Mouse (Mus musculus) liver, embryonic 11.5 days (tissue): Measurements from ENCODE around the gene Prkar2b. TPM values are rescaled to one million over a fixed set of nuclear protein-coding genes. Genes with fewer than 3 reads are reported as not detected.

Experiments used
- ATAC-seq: fragments of 200-750 bp; cut with Nextera tagmentation; replicated peaks from 2 replicates; pipeline ENCODE4 v1.8.0; 2017; ENCODE audit warnings: moderate number of reproducible peaks, mild to moderate bottlenecking, moderate TSS enrichment, moderate library complexity; ENCODE audit not compliant: low FRiP score
- DNase-seq: peaks from one replicate; pipeline ENCODE4 v3.0.0-alpha.2; 2017; ENCODE audit warnings: low spot score
- H3K27ac ChIP-seq: fragments of 300-500 bp; sonication (generic); 2 replicates; pipeline ENCODE4 v1.5.1; 2014; ENCODE audit warnings: mild to moderate bottlenecking, low read depth, low read length, control low read depth
- H3K27me3 ChIP-seq: fragments of 300-500 bp; sonication (generic); replicated peaks from 2 replicates; pipeline ENCODE4 v1.6.1; 2014; ENCODE audit warnings: low read length, mixed read lengths; ENCODE audit not compliant: control insufficient read depth, insufficient read depth
- H3K36me3 ChIP-seq: fragments of 300-500 bp; sonication (generic); 2 replicates; pipeline ENCODE4 v1.6.1; 2014; ENCODE audit warnings: mild to moderate bottlenecking, low read length, moderate library complexity, mixed read lengths; ENCODE audit not compliant: control insufficient read depth, insufficient read depth
- H3K4me1 ChIP-seq: fragments of 300-500 bp; sonication (generic); replicated peaks from 2 replicates; pipeline ENCODE4 v1.6.1; 2014; ENCODE audit warnings: low read length, mixed read lengths; ENCODE audit not compliant: control insufficient read depth, insufficient read depth
- H3K4me2 ChIP-seq: fragments of 300-500 bp; sonication (generic); 2 replicates; pipeline ENCODE4 v1.6.1; 2014; ENCODE audit warnings: mild to moderate bottlenecking, control low read depth, moderate library complexity
- H3K4me3 ChIP-seq: fragments of 300-500 bp; sonication (generic); 2 replicates; pipeline ENCODE4 v1.5.1; 2014; ENCODE audit warnings: low read depth, low read length, control low read depth
- H3K9ac ChIP-seq: fragments of 300-500 bp; sonication (generic); 2 replicates; pipeline ENCODE4 v1.6.1; 2014; ENCODE audit warnings: low read depth, low read length, control low read depth
- H3K9me3 ChIP-seq: fragments of 300-500 bp; sonication (generic); 2 replicates; pipeline ENCODE4 v1.6.1; 2016; ENCODE audit warnings: low read length, inconsistent platforms, mixed read lengths; ENCODE audit not compliant: control insufficient read depth
- WGBS: fragments of 180-500 bp; shearing (Covaris S2); extraction: QIAGEN DNeasy Blood & Tissue Kit; methylation state at CpG from one replicate; pipeline ENCODE4 v1.1.7; 2014; 5-methylcytosine and 5-hydroxymethylcytosine counted together
- polyA plus RNA-seq: library from polyadenylated mRNA; unstranded; fragments of >200 nt; fragmentation: Nextera tagmentation; extraction: Ambion mirVana; gene quantifications from 2 replicates; pipeline ENCODE4 v1.2.1, GENCODE M21; 2014

The Prkar2b gene
- polyA plus RNA-seq, 1 experiment from 2014 or later: 103 TPM

- DNase-seq (peak; percentile 36), ATAC-seq (peak; percentile 80)
- Histone ChIP-seq H3K9me3 (no peaks in the 10 kb centered on the region), H3K4me1 (peaks cover 39% of the 10 kb centered on the region), H3K27me3 (no peaks in the 10 kb centered on the region), H3K4me3 (no peak overlapping the region), H3K27ac (peak overlapping the region; percentile 49; the same call in 1 of the 2 replicates), H3K4me2 (peak overlapping the region; percentile 28), H3K9ac (no peak overlapping the region), H3K36me3 (no peaks in the 10 kb centered on the region)
- WGBS: 34% methylated on average over 5 of the region's 5 CpGs
These were observed 64.2 kb downstream of the Prkar2b start for GRCm38 (mm10) chr12:31996877-31997276.

- no peak overlapping the region for H3K27ac ChIP-seq
- ATAC-seq (no peak), DNase-seq (peak; percentile 24)
- H3K36me3 ChIP-seq: no peaks in the 10 kb centered on the region; the same call in 1 of the 2 replicates
- no peaks in the 10 kb centered on the region for H3K9me3 ChIP-seq
- WGBS: 89% methylated on average over 4 of the region's 4 CpGs
- no peak overlapping the region for H3K4me2 ChIP-seq
- H3K4me3 ChIP-seq: no peak overlapping the region
- H3K27me3 ChIP-seq: no peaks in the 10 kb centered on the region
- peaks cover 7% of the 10 kb centered on the region for H3K4me1 ChIP-seq
- H3K9ac ChIP-seq: no peak overlapping the region
These were observed 70.5 kb downstream of the Prkar2b start for GRCm38 (mm10) chr12:31990575-31990974.

- DNase-seq (peak; percentile 15), ATAC-seq (0 out of 2 replicates have a peak, but pooled peaks have one; percentile 45)
- H3K4me3 ChIP-seq: no peak overlapping the region
- no peak overlapping the region for H3K4me2 ChIP-seq
- H3K9ac ChIP-seq: no peak overlapping the region
- H3K27me3 ChIP-seq: no peaks in the 10 kb centered on the region
- H3K4me1 ChIP-seq: peaks cover 7% of the 10 kb centered on the region
- no peaks in the 10 kb centered on the region; the same call in 1 of the 2 replicates for H3K36me3 ChIP-seq
- H3K9me3 ChIP-seq: no peaks in the 10 kb centered on the region
- H3K27ac ChIP-seq: no peak overlapping the region
These were observed 71.4 kb downstream of the Prkar2b start for GRCm38 (mm10) chr12:31989726-31990125.

GRCm38 (mm10) chr12:31986463-31986862, 74.6 kb downstream of the Prkar2b start:
- Histone ChIP-seq H3K4me1 (peaks cover 7% of the 10 kb centered on the region), H3K27me3 (no peaks in the 10 kb centered on the region), H3K4me3 (no peak overlapping the region), H3K36me3 (no peaks in the 10 kb centered on the region; the same call in 1 of the 2 replicates), H3K9ac (no peak overlapping the region), H3K27ac (no peak overlapping the region), H3K9me3 (no peaks in the 10 kb centered on the region), H3K4me2 (no peak overlapping the region)
- ATAC-seq (no peak), DNase-seq (peak; percentile 20)
- 74% methylated on average over 2 of the region's 2 CpGs for whole genome bisulfite sequencing

GRCm38 (mm10) chr12:31985738-31986137, 75.4 kb downstream of the Prkar2b start:
- H3K9me3 ChIP-seq: no peaks in the 10 kb centered on the region
- no peak for ATAC-seq
- H3K36me3 ChIP-seq: no peaks in the 10 kb centered on the region; the same call in 1 of the 2 replicates
- no peak overlapping the region for H3K4me3 ChIP-seq
- peak; percentile 15 for DNase-seq
- H3K27me3 ChIP-seq: no peaks in the 10 kb centered on the region
- no peak overlapping the region for H3K27ac ChIP-seq
- H3K4me1 ChIP-seq: peaks cover 7% of the 10 kb centered on the region
- no peak overlapping the region for H3K9ac ChIP-seq
- H3K4me2 ChIP-seq: no peak overlapping the region
- 88% methylated on average over 6 of the region's 6 CpGs for WGBS

- H3K4me3 ChIP-seq: no peak overlapping the region
- H3K27me3 ChIP-seq: no peaks in the 10 kb centered on the region
- no peaks in the 10 kb centered on the region for H3K9me3 ChIP-seq
- H3K4me1 ChIP-seq: no peaks in the 10 kb centered on the region; the same call in none of the 2 replicates
- WGBS: 49% methylated on average over 12 of the region's 12 CpGs
- no peak overlapping the region for H3K9ac ChIP-seq
- H3K36me3 ChIP-seq: no peaks in the 10 kb centered on the region; the same call in 1 of the 2 replicates
- ATAC-seq: no peak
- H3K27ac ChIP-seq: no peak overlapping the region
- no peak overlapping the region; the same call in 1 of the 2 replicates for H3K4me2 ChIP-seq
- DNase-seq: peak; percentile 31
These were observed 76.4 kb downstream of the Prkar2b start for GRCm38 (mm10) chr12:31984664-31985063.

- Histone ChIP-seq H3K4me2 (no peak overlapping the region), H3K4me3 (no peak overlapping the region), H3K9me3 (no peaks in the 10 kb centered on the region), H3K36me3 (no peaks in the 10 kb centered on the region; the same call in 1 of the 2 replicates), H3K27me3 (no peaks in the 10 kb centered on the region), H3K27ac (no peak overlapping the region), H3K9ac (no peak overlapping the region), H3K4me1 (no peaks in the 10 kb centered on the region; the same call in 1 of the 2 replicates)
- 67% methylated on average over 2 of the region's 2 CpGs for WGBS
- DNase-seq (peak; percentile 8), ATAC-seq (no peak)
These were observed 76.9 kb downstream of the Prkar2b start for GRCm38 (mm10) chr12:31984206-31984605.

GRCm38 (mm10) chr12:31983769-31984168, 77.3 kb downstream of the Prkar2b start:
- Histone ChIP-seq H3K27ac (no peak overlapping the region), H3K4me3 (no peak overlapping the region), H3K27me3 (no peaks in the 10 kb centered on the region), H3K4me1 (no peaks in the 10 kb centered on the region; the same call in 1 of the 2 replicates), H3K4me2 (no peak overlapping the region), H3K9me3 (no peaks in the 10 kb centered on the region), H3K36me3 (no peaks in the 10 kb centered on the region; the same call in 1 of the 2 replicates), H3K9ac (no peak overlapping the region)
- no peak for DNase-seq
- ATAC-seq: no peak
- WGBS: 88% methylated on average over 6 of the region's 6 CpGs

- H3K9me3 ChIP-seq: no peaks in the 10 kb centered on the region
- ATAC-seq (no peak), DNase-seq (peak; percentile 15)
- H3K27me3 ChIP-seq: no peaks in the 10 kb centered on the region
- 72% methylated on average over 7 of the region's 7 CpGs for WGBS
- H3K4me3 ChIP-seq: no peak overlapping the region
- H3K36me3 ChIP-seq: no peaks in the 10 kb centered on the region; the same call in 1 of the 2 replicates
- H3K27ac ChIP-seq: no peak overlapping the region
- H3K4me1 ChIP-seq: no peaks in the 10 kb centered on the region; the same call in 1 of the 2 replicates
- no peak overlapping the region for H3K4me2 ChIP-seq
- H3K9ac ChIP-seq: no peak overlapping the region
These were observed 77.9 kb downstream of the Prkar2b start for GRCm38 (mm10) chr12:31983238-31983637.
